ENCODE assay signal across 15 mouse cellular contexts in genomic region chr5:50015147-50015697, GRCm38 (mm10). TPM values are rescaled to one million over a fixed set of nuclear protein-coding genes. Genes with fewer than 3 reads are reported as not detected.
DNase-seq lines count a peak whose midpoint lies in the region; ATAC-seq and TF ChIP-seq lines count a peak whose summit lies in the region.
"Had no signal": no experiment of that assay in that cellular context is flagged by ENCODE, and none has a peak within 500 bp of the region (broad histone marks: within the 10 kb centered on the region; RNA-seq: fewer than 3 reads in every experiment).

No protein-coding gene starts in this region.

- 25% methylated on average over 5 of the region's 5 CpGs for WGBS in liver, embryonic 12.5 days (ENCODE audit: insufficient replicate concordance)
- WGBS in liver, postnatal 0 days (ENCODE audit: insufficient replicate concordance): 53% methylated on average over 5 of the region's 5 CpGs

- peaks cover 34% of the 10 kb centered on the region for H3K4me1 ChIP-seq in liver, embryonic 12.5 days
- no peaks in the 10 kb centered on the region for H3K4me1 ChIP-seq in liver, postnatal 0 days (ENCODE audit: insufficient read depth)
- H3K4me1 ChIP-seq: heart, embryonic 15.5 days; hindbrain, embryonic 10.5 days; neural tube, embryonic 12.5 days had no signal

- H3K4me3 ChIP-seq in liver, embryonic 12.5 days: peak overlapping the region; percentile 20; the same call in 1 of the 2 replicates
- H3K4me3 ChIP-seq in liver, postnatal 0 days (ENCODE audit: low read depth, low read length): no peak overlapping the region
- H3K4me3 ChIP-seq: heart, embryonic 15.5 days; hindbrain, embryonic 10.5 days; neural tube, embryonic 12.5 days had no signal

- no peak overlapping the region for H3K27ac ChIP-seq in liver, embryonic 12.5 days
- no peak overlapping the region for H3K27ac ChIP-seq in liver, postnatal 0 days (ENCODE audit: low read depth)
- H3K27ac ChIP-seq: heart, embryonic 15.5 days; hindbrain, embryonic 10.5 days; neural tube, embryonic 12.5 days had no signal

- no peaks in the 10 kb centered on the region for H3K27me3 ChIP-seq in liver, embryonic 12.5 days (replicated peaks)
- no peaks in the 10 kb centered on the region for H3K27me3 ChIP-seq in liver, postnatal 0 days (ENCODE audit: insufficient read depth, low read length)
- H3K27me3 ChIP-seq: heart, embryonic 15.5 days; neural tube, embryonic 12.5 days had no signal

- H3K4me2 ChIP-seq in liver, embryonic 12.5 days: peak overlapping the region; percentile 48
- no peak overlapping the region for H3K4me2 ChIP-seq in liver, postnatal 0 days (ENCODE audit: low read depth, low read length)
- H3K4me2 ChIP-seq: heart, embryonic 15.5 days; lung, embryonic 14.5 days; neural tube, embryonic 12.5 days had no signal

- ATAC-seq in liver, embryonic 12.5 days: peak; percentile 77
- ATAC-seq in liver, postnatal 0 days: no peak
- ATAC-seq in megakaryocyte progenitor cell, adult 5-6 weeks (replicated peaks; ENCODE audit: poor library complexity): peak; percentile 71

- peaks cover 3% of the 10 kb centered on the region for H3K36me3 ChIP-seq in liver, embryonic 12.5 days
- no peaks in the 10 kb centered on the region for H3K36me3 ChIP-seq in liver, postnatal 0 days (replicated peaks; ENCODE audit: insufficient read depth, low read length)
- H3K36me3 ChIP-seq: heart, embryonic 15.5 days; neural tube, embryonic 12.5 days had no signal

- no peak for TF ChIP-seq POLR2A in brain, embryonic 14.5 days (IDR thresholded peaks at IDR 0.05; ENCODE audit: borderline replicate concordance, extremely low read depth, insufficient read depth, insufficient read length, poor library complexity, severe bottlenecking)

- H3K9ac ChIP-seq in liver, embryonic 12.5 days: no peak overlapping the region
- no peak overlapping the region for H3K9ac ChIP-seq in liver, postnatal 0 days (replicated peaks)
- H3K9ac ChIP-seq: heart, embryonic 15.5 days; lung, embryonic 14.5 days; neural tube, embryonic 12.5 days had no signal

- no peak for TF ChIP-seq EP300 in liver, postnatal 0 days (IDR thresholded peaks at IDR 0.05; ENCODE audit: low read depth)

- H3K9me3 ChIP-seq in liver, embryonic 12.5 days (replicated peaks): no peaks in the 10 kb centered on the region
- no peaks in the 10 kb centered on the region for H3K9me3 ChIP-seq in liver, postnatal 0 days (ENCODE audit: low read length)
- H3K9me3 ChIP-seq: heart, embryonic 15.5 days; hindbrain, embryonic 10.5 days; neural tube, embryonic 12.5 days had no signal

- no peak for TF ChIP-seq CTCF in liver, postnatal 0 days (IDR thresholded peaks at IDR 0.05; ENCODE audit: low read depth)
- no peak for TF ChIP-seq CTCF in brain, embryonic 14.5 days (IDR thresholded peaks at IDR 0.05; ENCODE audit: borderline replicate concordance, extremely low read depth, insufficient read depth, insufficient read length)

- no peak for DNase-seq in liver, postnatal 0 days
- peak; percentile 65 for DNase-seq in brain, embryonic 14.5 days (ENCODE audit: low read depth)
- peak; percentile 34 for DNase-seq in forelimb bud, embryonic 11.5 days (ENCODE audit: low read depth, low spot score)
- DNase-seq in cerebellum, postnatal 36 days: no peak
- DNase-seq in urinary bladder, adult 18-20 months (ENCODE audit: low spot score in 2 of 2): no peak
- DNase-seq: cerebellum, adult 11 months; heart, adult 11 months; kidney, postnatal 14 days; lung, embryonic 14.5 days; thymus, postnatal 14 days had no signal

RNA-seq across cellular contexts. Expression of gene Adgra3, which starts 43.6 kb away (rescaled TPM):
- 13.4 and 15.0 TPM in 2 replicates for polyA plus RNA-seq in liver, embryonic 12.5 days (2016; fragmentation: Nextera tagmentation; extraction: Ambion mirVana)
- 2.3 and 2.7 TPM in 2 replicates for polyA plus RNA-seq in liver, postnatal 0 days (2015; fragmentation: Nextera tagmentation; extraction: Ambion mirVana)
- 46.8 and 49.5 TPM in 2 replicates for polyA plus RNA-seq in brain, embryonic 14.5 days (2012; rRNA removed)
- 5.4 and 7.4 TPM in 2 replicates for total RNA-seq in megakaryocyte progenitor cell, adult 5-6 weeks (2015)
- total RNA-seq in megakaryocyte progenitor cell, adult 5-6 weeks (2017): 4.0 and 4.7 TPM in 2 replicates

Comparison
In these comparisons a context has a peak if more than half of its experiments do, and no peak if none do; other contexts are left out.
1. DNase-seq: peak in brain, embryonic 14.5 days (single experiment) and forelimb bud, embryonic 11.5 days (single experiment); none in liver, postnatal 0 days (single experiment), cerebellum, postnatal 36 days (0 of 2) and urinary bladder, adult 18-20 months (0 of 2).